16 mouse cellular contexts compared by ENCODE assay signal in genomic region chr11:4401251-4401650, GRCm38 (mm10). TPM values are rescaled to one million over a fixed set of nuclear protein-coding genes. Genes with fewer than 3 reads are reported as not detected.
"Had no signal": no experiment of that assay in that cellular context is flagged by ENCODE, and none has a peak within 500 bp of the region (broad histone marks: within the 10 kb centered on the region; RNA-seq: fewer than 3 reads in every experiment).

No protein-coding gene starts in this region.

- H3K4me2 ChIP-seq: limb, embryonic 12.5 days; liver, embryonic 13.5 days; midbrain, embryonic 15.5 days had no signal

- H3K4me3 ChIP-seq: left cerebral cortex, adult 2 months; limb, embryonic 12.5 days; liver, embryonic 13.5 days; midbrain, embryonic 10.5 days; midbrain, embryonic 15.5 days had no signal

- ATAC-seq: midbrain, embryonic 15.5 days had no signal

- H3K27me3 ChIP-seq: limb, embryonic 12.5 days; liver, embryonic 13.5 days; midbrain, embryonic 15.5 days had no signal

- H3K9me3 ChIP-seq: limb, embryonic 12.5 days; liver, embryonic 13.5 days; midbrain, embryonic 10.5 days; midbrain, embryonic 15.5 days had no signal

- H3K27ac ChIP-seq: left cerebral cortex, adult 2 months; limb, embryonic 12.5 days; liver, embryonic 13.5 days; midbrain, embryonic 10.5 days; midbrain, embryonic 15.5 days had no signal

- DNase-seq: kidney, adult 8-10 months; kidney, postnatal 25 days; liver; liver, embryonic 13.5 days; lung, adult 18-20 months; lung, postnatal 10 days; right cerebral cortex, adult 18-20 months; right cerebral cortex, postnatal 25 days; thymus, postnatal 36 days had no signal

- H3K36me3 ChIP-seq: limb, embryonic 12.5 days; liver, embryonic 13.5 days; midbrain, embryonic 10.5 days; midbrain, embryonic 15.5 days had no signal

- H3K4me1 ChIP-seq: limb, embryonic 12.5 days; liver, embryonic 13.5 days; midbrain, embryonic 15.5 days had no signal

RNA-seq across cellular contexts. Expression of gene Hormad2, which starts 39.7 kb away (rescaled TPM):
- total RNA-seq: left cerebral cortex, adult 2 months; left cerebral cortex, postnatal 14 days had no signal
- polyA plus RNA-seq: midbrain, embryonic 15.5 days; neural tube, embryonic 14.5 days; small intestine, adult 2 months had no signal
